Mouse (Mus musculus): ENCODE data around the gene Trim41.

The Trim41 gene

GRCm38 (mm10) chr11:48789215-48789614, 27.9 kb downstream of the Trim41 start:
- no peak for DNase-seq

- peak; percentile 43 to 51 for DNase-seq
Measured at GRCm38 (mm10) chr11:48788311-48789089, 28.7 kb downstream of the Trim41 start.

GRCm38 (mm10) chr11:48787455-48788211, 29.5 kb downstream of the Trim41 start:
- peak; percentile 51 to 73 for DNase-seq

GRCm38 (mm10) chr11:48782243-48782642, 34.9 kb downstream of the Trim41 start:
- no peak for DNase-seq

GRCm38 (mm10) chr11:48779450-48779849, 37.7 kb downstream of the Trim41 start:
- no peak for DNase-seq

GRCm38 (mm10) chr11:48777303-48777702, 39.9 kb downstream of the Trim41 start:
- DNase-seq: no peak

- no peak for DNase-seq
Measured at GRCm38 (mm10) chr11:48776664-48777063, 40.5 kb downstream of the Trim41 start.

- no peak for DNase-seq
Measured at GRCm38 (mm10) chr11:48775483-48775882, 41.7 kb downstream of the Trim41 start.

GRCm38 (mm10) chr11:48774443-48775298, 42.5 kb downstream of the Trim41 start:
- no peak for DNase-seq

- no peak for DNase-seq
Measured at GRCm38 (mm10) chr11:48771691-48772090, 45.5 kb downstream of the Trim41 start.

- no peak for DNase-seq
Measured at GRCm38 (mm10) chr11:48767195-48767876, 49.8 kb downstream of the Trim41 start.

GRCm38 (mm10) chr11:48764119-48764518, 53.0 kb downstream of the Trim41 start:
- no peak for DNase-seq

GRCm38 (mm10) chr11:48759021-48759420, 58.1 kb downstream of the Trim41 start:
- DNase-seq: no peak

All from thymus, adult 18-20 months (tissue).